Mouse (Mus musculus) olfactory bulb, adult 2 months (tissue): Measurements from ENCODE around the gene Ormdl3. TPM values are rescaled to one million over a fixed set of nuclear protein-coding genes. Genes with fewer than 3 reads are reported as not detected.
A peak's percentile ranks its signal among the peaks of the same experiment; 100 is the strongest.

Experiments used
- H3K27ac ChIP-seq: fragments of 200-500 bp; 2 replicates; pipeline ENCODE4 v1.5.1; 2012; ENCODE audit warnings: low read depth, low read length; ENCODE audit not compliant: insufficient read depth
- H3K4me1 ChIP-seq: fragments of 200-500 bp; 2 replicates; pipeline ENCODE4 v1.6.1; 2012; ENCODE audit warnings: low read length; ENCODE audit not compliant: control insufficient read depth, insufficient read depth
- H3K4me3 ChIP-seq: fragments of 200-500 bp; 2 replicates; pipeline ENCODE4 v1.5.1; 2012; ENCODE audit warnings: mild to moderate bottlenecking, low read depth, low read length, moderate library complexity; ENCODE audit not compliant: insufficient read depth
- CTCF ChIP-seq: fragments of 200-500 bp; IDR thresholded peaks from 2 replicates; pipeline ENCODE4 v1.5.1; 2012; ENCODE audit warnings: low read depth, mild to moderate bottlenecking, low read length, moderate library complexity; ENCODE audit not compliant: insufficient read depth
- POLR2A ChIP-seq: fragments of 200-500 bp; IDR thresholded peaks from 2 replicates; pipeline ENCODE4 v1.6.1; 2012; ENCODE audit warnings: mild to moderate bottlenecking, low read depth, low read length, moderate library complexity; ENCODE audit not compliant: insufficient read depth
- WGBS: fragments of 180-500 bp; shearing (Covaris S2); methylation state at CpG from one replicate; pipeline ENCODE4 v1.1.7; 2018; 5-methylcytosine and 5-hydroxymethylcytosine counted together
- polyA plus RNA-seq: library from polyadenylated mRNA; stranded (reverse); fragments of >200 nt; gene quantifications from 2 replicates; pipeline ENCODE4 v1.2.4, GENCODE M21; 2012; ENCODE audit warnings: low replicate concordance; ENCODE audit not compliant: missing spikeins, insufficient read depth, insufficient read length

The Ormdl3 gene
- polyA plus RNA-seq, 1 experiment = not detected

- Histone ChIP-seq H3K27ac (no peak within 1 kb of the TSS), H3K4me1 (peaks cover 5% of the 10 kb centered on the region; the same call in 1 of the 2 replicates), H3K4me3 (peak within 1 kb of the TSS; percentile 44)
- TF ChIP-seq POLR2A = no peak
- no peak for TF ChIP-seq CTCF
- WGBS = 1% methylated on average over 58 of the region's 58 CpGs
Measured at GRCm38 (mm10) chr11:98545711-98546231, 41.4 kb downstream of the Ormdl3 start, which contains the start of gene Ikzf3. Gene Ikzf3 (minus strand): TSS chr11:98546031.

- no peak overlapping the region for H3K27ac ChIP-seq
- 6% methylated on average over 16 of the region's 16 CpGs for WGBS
- TF ChIP-seq CTCF = no peak
- no peak for TF ChIP-seq POLR2A
- H3K4me1 ChIP-seq = peaks cover 3% of the 10 kb centered on the region; the same call in 1 of the 2 replicates
- H3K4me3 ChIP-seq = peak overlapping the region; percentile 44
Measured at GRCm38 (mm10) chr11:98544890-98545677, 42.1 kb downstream of the Ormdl3 start.

GRCm38 (mm10) chr11:98543414-98543813 is 43.8 kb downstream of the Ormdl3 start:
- no peak overlapping the region for H3K4me3 ChIP-seq
- H3K27ac ChIP-seq = no peak overlapping the region
- WGBS = 90% methylated on average over 1 of the region's 1 CpGs
- peaks cover 3% of the 10 kb centered on the region; the same call in 1 of the 2 replicates for H3K4me1 ChIP-seq
- no peak for TF ChIP-seq POLR2A
- TF ChIP-seq CTCF = no peak

- Histone ChIP-seq H3K4me3 (no peak overlapping the region), H3K27ac (no peak overlapping the region), H3K4me1 (peaks cover 3% of the 10 kb centered on the region; the same call in 1 of the 2 replicates)
- 79% methylated on average over 8 of the region's 8 CpGs for WGBS
- no peak for TF ChIP-seq POLR2A
- TF ChIP-seq CTCF = no peak
Measured at GRCm38 (mm10) chr11:98542553-98542952, 44.6 kb downstream of the Ormdl3 start.

GRCm38 (mm10) chr11:98540319-98540718 is 46.8 kb downstream of the Ormdl3 start:
- Histone ChIP-seq H3K27ac (no peak overlapping the region), H3K4me1 (no peaks in the 10 kb centered on the region), H3K4me3 (no peak overlapping the region)
- 80% methylated on average over 5 of the region's 5 CpGs for WGBS
- TF ChIP-seq POLR2A (no peak), CTCF (no peak)

GRCm38 (mm10) chr11:98537480-98538034 is 49.6 kb downstream of the Ormdl3 start:
- H3K27ac ChIP-seq = no peak overlapping the region
- no peaks in the 10 kb centered on the region for H3K4me1 ChIP-seq
- no peak overlapping the region for H3K4me3 ChIP-seq
- TF ChIP-seq POLR2A = no peak

Other genes with a start within 250 kb of the Ormdl3 start
- gene Ppp1r1b, start 239.0 kb downstream of the Ormdl3 start, polyA plus RNA-seq = not detected in 2 replicates
- not detected in 2 replicates for gene Stard3, start 229.0 kb downstream of the Ormdl3 start, polyA plus RNA-seq
- not detected in 2 replicates for gene Tcap, start 203.6 kb downstream of the Ormdl3 start, polyA plus RNA-seq
- gene Pnmt, start 200.9 kb downstream of the Ormdl3 start, polyA plus RNA-seq = not detected in 2 replicates
- gene Pgap3, start 186.9 kb downstream of the Ormdl3 start, polyA plus RNA-seq = not detected in 2 replicates
- not detected in 2 replicates for gene Erbb2, start 174.9 kb downstream of the Ormdl3 start, polyA plus RNA-seq
- gene Mien1, start 148.4 kb downstream of the Ormdl3 start, polyA plus RNA-seq = not detected in 2 replicates
- not detected in 2 replicates for gene Grb7, start 141.0 kb downstream of the Ormdl3 start, polyA plus RNA-seq
- 249 TPM in 1 of 2 replicates, not detected in the other for gene Ikzf3, start 41.3 kb downstream of the Ormdl3 start, polyA plus RNA-seq
- gene Zpbp2, start 36.3 kb downstream of the Ormdl3 start, polyA plus RNA-seq = not detected in 2 replicates
- gene Lrrc3c, start 10.9 kb upstream of the Ormdl3 start, polyA plus RNA-seq = not detected in 2 replicates
- gene Gm12355, start 38.3 kb upstream of the Ormdl3 start, polyA plus RNA-seq = not detected in 2 replicates
- gene Gsdma3, start 39.0 kb upstream of the Ormdl3 start, polyA plus RNA-seq = not detected in 2 replicates
- not detected in 2 replicates for gene Gsdma2, start 59.4 kb upstream of the Ormdl3 start, polyA plus RNA-seq
- not detected in 2 replicates for gene Gsdma, start 77.0 kb upstream of the Ormdl3 start, polyA plus RNA-seq
- not detected in 2 replicates for gene Psmd3, start 95.2 kb upstream of the Ormdl3 start, polyA plus RNA-seq
- not detected in 2 replicates for gene Csf3, start 113.9 kb upstream of the Ormdl3 start, polyA plus RNA-seq
- gene Med24, start 142.1 kb upstream of the Ormdl3 start, polyA plus RNA-seq = not detected in 2 replicates
- 251 and 495 TPM in 2 replicates for gene Thra, start 153.3 kb upstream of the Ormdl3 start, polyA plus RNA-seq
- not detected in 2 replicates for gene Nr1d1, start 188.0 kb upstream of the Ormdl3 start, polyA plus RNA-seq
- 206 and 252 TPM in 2 replicates for gene Msl1, start 208.1 kb upstream of the Ormdl3 start, polyA plus RNA-seq
- not detected in 2 replicates for gene Casc3, start 217.5 kb upstream of the Ormdl3 start, polyA plus RNA-seq
- 182 TPM in 1 of 2 replicates, not detected in the other for gene Rapgefl1, start 249.4 kb upstream of the Ormdl3 start, polyA plus RNA-seq